Mouse (Mus musculus) C2C12 (cell line): ENCODE results near the gene Fam180a.

ENCODE experiments used
- CTCF ChIP-seq: IDR thresholded peaks from one replicate; pipeline ENCODE4 v1.5.1; 2011; ENCODE audit not compliant: control insufficient read depth, insufficient read depth, insufficient read length
- MAX ChIP-seq: IDR thresholded peaks from one replicate; pipeline ENCODE4 v1.6.1; 2011; ENCODE audit warnings: mild to moderate bottlenecking, control low read depth
- MYOD1 ChIP-seq: IDR thresholded peaks from one replicate; pipeline ENCODE4 v1.6.1; 2011; ENCODE audit warnings: low read depth; ENCODE audit not compliant: control insufficient read depth, insufficient read length
- MYOG ChIP-seq: IDR thresholded peaks from one replicate; pipeline ENCODE4 v1.6.1; 2011; ENCODE audit not compliant: control insufficient read depth, insufficient read length; ENCODE audit errors: extremely low read depth
- USF1 ChIP-seq: IDR thresholded peaks from one replicate; pipeline ENCODE4 v1.6.1; 2011; ENCODE audit warnings: low read depth, mild to moderate bottlenecking, control low read depth, moderate library complexity

GRCm38 (mm10) chr6:35308037-35308436 is 17.9 kb downstream of the Fam180a start, which contains the start of gene Slc13a4:
- no peak for TF ChIP-seq CTCF
- no peak for TF ChIP-seq USF1
- TF ChIP-seq MYOG, result no peak
- no peak for TF ChIP-seq MAX
- no peak for TF ChIP-seq MYOD1
